Mouse (Mus musculus) heart, postnatal 0 days (tissue): Measurements from ENCODE around the gene Shisa5.

Source experiments
- CTCF ChIP-seq: IDR thresholded peaks from 2 replicates; pipeline ENCODE4 v1.5.1; 2016; ENCODE audit warnings: antibody characterized with exemption, control low read depth, low read depth
- EP300 ChIP-seq: IDR thresholded peaks from 2 replicates; pipeline ENCODE4 v1.6.1; 2016; ENCODE audit warnings: antibody characterized with exemption, low read depth

DNA sequence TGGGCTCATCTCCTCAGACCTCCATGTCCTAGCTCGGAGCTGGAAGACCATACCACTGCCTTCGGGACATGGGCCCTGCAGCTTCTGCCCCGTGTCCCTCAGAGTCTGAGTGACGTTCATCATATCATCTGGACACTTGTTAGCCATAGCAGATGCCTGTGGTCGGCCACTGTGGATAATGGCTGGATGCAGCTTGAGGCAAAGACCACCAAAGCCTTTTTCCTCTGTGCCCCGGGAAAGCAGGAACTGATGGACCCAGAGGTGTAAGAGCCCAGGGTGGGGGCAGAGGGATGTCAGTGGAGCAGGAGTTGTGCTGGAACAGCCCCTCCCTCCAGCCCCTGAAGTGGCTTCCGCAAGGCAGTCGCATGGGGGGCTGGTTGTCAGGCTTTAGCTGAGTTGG is 6.7 kb upstream of the Shisa5 start:
- no peak for TF ChIP-seq EP300
- TF ChIP-seq CTCF = no peak
